Mouse (Mus musculus) intestine, embryonic 16.5 days (tissue): ENCODE data around the gene Cmpk2. TPM values are rescaled to one million over a fixed set of nuclear protein-coding genes. Genes with fewer than 3 reads are reported as not detected.
"Not testable (repeated sequence)": the region's sequence is repeated elsewhere in the genome, so short reads cannot be mapped to it uniquely, and the experiment has no call there.

Experiments
- ATAC-seq: fragments of 200-750 bp; cut with Nextera tagmentation; 2 replicates; pipeline ENCODE4 v1.8.0; 2017; ENCODE audit warnings: moderate TSS enrichment, moderate library complexity
- H3K27ac ChIP-seq: fragments of 300-500 bp; sonication (generic); 2 replicates; pipeline ENCODE4 v1.5.1; 2014; ENCODE audit warnings: mild to moderate bottlenecking, low read length
- H3K27me3 ChIP-seq: fragments of 300-500 bp; sonication (generic); replicated peaks from 2 replicates; pipeline ENCODE4 v1.6.1; 2014; ENCODE audit warnings: low read length, control low read depth, mixed read lengths; ENCODE audit not compliant: control insufficient read depth, insufficient read depth
- H3K36me3 ChIP-seq: fragments of 300-500 bp; sonication (generic); 2 replicates; pipeline ENCODE4 v1.6.1; 2014; ENCODE audit warnings: low read length, control low read depth; ENCODE audit not compliant: control insufficient read depth, insufficient read depth
- H3K4me1 ChIP-seq: fragments of 300-500 bp; sonication (generic); 2 replicates; pipeline ENCODE4 v1.6.1; 2014; ENCODE audit warnings: low read length, control low read depth, mixed read lengths; ENCODE audit not compliant: control insufficient read depth, insufficient read depth
- H3K4me2 ChIP-seq: fragments of 300-500 bp; sonication (generic); 2 replicates; pipeline ENCODE4 v1.6.1; 2014; ENCODE audit warnings: low read depth, low read length, control low read depth
- H3K4me3 ChIP-seq: fragments of 300-500 bp; sonication (generic); 2 replicates; pipeline ENCODE4 v1.5.1; 2014; ENCODE audit warnings: mild to moderate bottlenecking, low read length
- H3K9ac ChIP-seq: fragments of 300-500 bp; sonication (generic); 2 replicates; pipeline ENCODE4 v1.6.1; 2014; ENCODE audit warnings: low read depth, low read length
- H3K9me3 ChIP-seq: fragments of 300-500 bp; sonication (generic); 2 replicates; pipeline ENCODE4 v1.6.1; 2016; ENCODE audit warnings: low read length, control low read depth; ENCODE audit not compliant: control insufficient read depth
- WGBS: fragments of 180-500 bp; shearing (Covaris S2); extraction: QIAGEN DNeasy Blood & Tissue Kit; methylation state at CpG from one replicate; pipeline ENCODE4 v1.1.7; 2014; 5-methylcytosine and 5-hydroxymethylcytosine counted together
- polyA plus RNA-seq: library from polyadenylated mRNA; unstranded; fragments of >200 nt; fragmentation: Nextera tagmentation; extraction: Ambion mirVana; gene quantifications from 2 replicates; pipeline ENCODE4 v1.2.1, GENCODE M21; 2015

Gene Cmpk2
- polyA plus RNA-seq, 1 experiment from 2014 or later, result 4.4 TPM

DNA sequence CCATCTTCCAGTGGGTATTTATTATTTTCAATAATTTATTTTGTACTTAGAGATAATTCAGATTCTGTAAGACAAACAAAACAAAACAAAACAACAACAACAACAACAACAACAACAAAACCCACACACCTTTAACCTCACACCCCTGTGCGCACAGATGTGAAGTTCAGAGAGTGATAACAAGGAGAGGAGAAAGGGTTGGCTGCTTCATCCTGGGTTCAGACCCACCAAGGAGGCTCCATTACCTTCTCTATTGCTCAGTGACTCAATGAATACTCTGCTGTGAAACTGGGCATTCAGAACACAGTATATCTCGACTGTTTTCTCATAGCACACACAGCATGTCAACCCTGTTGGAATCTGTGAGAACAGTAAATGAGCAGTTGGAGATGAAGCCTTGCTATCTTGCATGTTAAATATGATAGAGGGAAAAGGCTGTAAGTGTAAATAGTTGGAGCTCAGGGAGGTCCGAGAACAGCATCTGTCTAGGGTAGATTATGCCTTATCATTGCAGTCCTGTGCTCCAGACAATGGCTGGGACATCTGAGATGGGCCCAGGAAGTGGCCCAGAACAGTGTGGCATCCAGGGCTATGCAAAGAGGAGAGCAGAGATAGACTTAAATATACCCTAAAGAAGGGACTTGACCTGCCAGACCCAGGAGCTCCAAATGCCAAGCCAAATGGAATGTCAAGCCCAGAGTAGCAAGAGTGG lies 3.9 kb downstream of the Cmpk2 start:
- WGBS, result 90% methylated on average over 3 of the region's 3 CpGs
- Histone ChIP-seq H3K36me3 (no peaks in the 10 kb centered on the region), H3K4me3 (no peak overlapping the region), H3K9me3 (no peaks in the 10 kb centered on the region), H3K27ac (peak overlapping the region; percentile 21; the same call in 1 of the 2 replicates), H3K4me1 (peaks cover 3% of the 10 kb centered on the region; the same call in 1 of the 2 replicates), H3K27me3 (no peaks in the 10 kb centered on the region), H3K4me2 (no peak overlapping the region), H3K9ac (no peak overlapping the region)
- no peak for ATAC-seq

GRCm38 (mm10) chr12:26473746-26474145 lies 4.7 kb downstream of the Cmpk2 start:
- H3K4me2 ChIP-seq, result no peak overlapping the region

GRCm38 (mm10) chr12:26477198-26477597 lies 8.2 kb downstream of the Cmpk2 start:
- H3K4me3 ChIP-seq, result no peak overlapping the region
- ATAC-seq, result 0 out of 2 replicates have a peak, but pooled peaks have one; percentile 11
- no peaks in the 10 kb centered on the region; the same call in 1 of the 2 replicates for H3K4me1 ChIP-seq
- H3K9ac ChIP-seq, result no peak overlapping the region
- H3K4me2 ChIP-seq, result no peak overlapping the region
- WGBS, result 82% methylated on average over 5 of the region's 5 CpGs
- H3K27ac ChIP-seq, result no peak overlapping the region
- no peaks in the 10 kb centered on the region for H3K36me3 ChIP-seq
- H3K27me3 ChIP-seq, result no peaks in the 10 kb centered on the region
- H3K9me3 ChIP-seq, result no peaks in the 10 kb centered on the region

More at GRCm38 (mm10) chr12:26473746-26474145, 4.7 kb downstream of the Cmpk2 start:
- 81% methylated on average over 6 of the region's 6 CpGs for WGBS
- no peaks in the 10 kb centered on the region for H3K27me3 ChIP-seq
- H3K4me3 ChIP-seq, result no peak overlapping the region
- H3K27ac ChIP-seq, result no peak overlapping the region
- H3K4me1 ChIP-seq, result peaks cover 3% of the 10 kb centered on the region
- no peak overlapping the region for H3K9ac ChIP-seq
- H3K36me3 ChIP-seq, result no peaks in the 10 kb centered on the region
- no peaks in the 10 kb centered on the region for H3K9me3 ChIP-seq
- no peak for ATAC-seq

- Histone ChIP-seq H3K9ac (no peak overlapping the region), H3K27me3 (no peaks in the 10 kb centered on the region), H3K4me2 (no peak overlapping the region), H3K4me1 (no peaks in the 10 kb centered on the region; the same call in 1 of the 2 replicates), H3K27ac (no peak overlapping the region), H3K36me3 (no peaks in the 10 kb centered on the region), H3K9me3 (no peaks in the 10 kb centered on the region), H3K4me3 (no peak overlapping the region)
- ATAC-seq, result no peak
- 79% methylated on average over 18 of the region's 18 CpGs for WGBS
Measured at GRCm38 (mm10) chr12:26478196-26479004, 9.4 kb downstream of the Cmpk2 start.

DNA sequence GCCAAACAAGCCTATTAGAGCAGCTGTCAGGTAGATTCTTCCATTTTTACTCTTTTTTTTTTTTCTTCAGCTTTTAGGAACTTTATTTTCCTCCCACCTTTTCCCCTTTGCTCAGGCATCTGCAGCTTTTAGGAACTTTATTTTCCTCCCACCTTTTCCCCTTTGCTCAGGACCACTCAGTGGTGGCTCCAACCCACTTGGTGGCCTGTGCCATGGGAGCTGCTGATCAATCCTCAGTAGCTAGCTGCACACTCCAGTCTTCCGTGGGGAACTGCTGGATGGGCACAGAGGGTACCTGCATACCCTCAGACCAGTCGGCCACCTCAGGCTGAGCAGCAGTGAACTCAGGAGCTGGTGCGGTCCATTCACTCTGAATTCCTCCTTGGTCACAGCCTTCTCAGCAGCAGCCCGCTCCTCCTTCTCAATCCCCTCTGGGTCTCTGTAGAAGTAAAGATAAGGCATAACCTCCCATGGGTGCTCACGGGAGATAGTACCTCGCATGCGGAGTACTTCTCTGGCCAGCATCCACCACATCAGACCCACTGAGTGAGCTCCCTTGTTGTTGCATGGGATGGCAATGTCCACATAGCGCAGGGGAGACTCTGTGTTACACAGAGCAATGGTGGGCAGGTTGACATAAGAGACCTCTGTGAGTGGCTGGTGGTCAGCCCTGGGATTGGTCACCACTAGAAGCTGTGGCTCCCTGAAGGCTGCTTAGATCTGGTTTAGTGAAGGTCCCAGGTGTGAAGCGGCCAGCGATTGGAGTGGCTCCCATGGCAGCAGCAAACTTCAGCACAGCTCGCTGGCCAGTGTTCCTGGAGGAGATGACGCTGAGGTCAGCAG lies 17.0 kb downstream of the Cmpk2 start:
- H3K4me3 ChIP-seq, ATAC-seq, H3K9me3 ChIP-seq, H3K4me1 ChIP-seq, H3K9ac ChIP-seq, H3K4me2 ChIP-seq, H3K27me3 ChIP-seq, H3K27ac ChIP-seq, H3K36me3 ChIP-seq: not testable (repeated sequence)
- 88% methylated on average over 12 of the region's 12 CpGs for WGBS

DNA sequence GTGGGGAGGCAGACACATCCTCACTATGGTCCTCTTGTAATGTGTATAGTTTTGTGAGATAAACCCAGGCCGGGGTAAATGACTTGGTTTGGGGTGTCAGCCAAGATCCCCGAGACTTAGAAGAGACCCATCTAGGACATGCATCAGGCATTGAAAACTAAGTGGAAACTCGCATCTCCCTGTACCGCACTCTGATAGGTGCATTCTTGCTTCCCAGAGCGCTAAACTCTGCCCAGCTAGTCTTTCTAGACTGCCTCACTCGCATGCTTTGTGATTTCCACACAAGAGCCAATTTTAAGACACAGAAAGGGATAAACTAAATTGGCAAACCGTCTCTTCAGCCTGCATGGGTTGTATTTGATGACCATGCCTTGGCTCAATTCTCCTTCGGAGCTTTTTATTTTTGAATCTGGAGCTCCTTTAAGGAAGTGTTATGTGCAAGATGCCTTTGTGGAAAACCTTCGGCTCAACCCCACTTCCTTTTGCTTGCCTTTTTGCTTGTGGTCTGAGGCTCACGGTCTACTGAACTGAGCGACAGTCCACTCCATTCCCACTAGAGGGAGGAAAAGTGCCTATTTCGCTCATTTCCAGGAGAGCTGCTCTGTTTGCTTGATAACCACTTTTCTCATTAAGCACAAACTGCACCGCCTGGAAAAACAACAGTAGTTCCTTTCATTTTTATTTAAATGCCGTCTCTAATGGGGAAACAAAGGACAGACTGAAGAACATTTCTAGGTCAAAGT lies 19.0 kb downstream of the Cmpk2 start:
- H3K9me3 ChIP-seq, result no peaks in the 10 kb centered on the region
- WGBS, result 55% methylated on average over 14 of the region's 14 CpGs
- H3K4me3 ChIP-seq, result no peak overlapping the region
- no peaks in the 10 kb centered on the region for H3K4me1 ChIP-seq
- no peaks in the 10 kb centered on the region for H3K27me3 ChIP-seq
- H3K4me2 ChIP-seq, result no peak overlapping the region
- H3K27ac ChIP-seq, result no peak overlapping the region
- ATAC-seq, result no peak
- H3K36me3 ChIP-seq, result no peaks in the 10 kb centered on the region
- H3K9ac ChIP-seq, result no peak overlapping the region

DNA sequence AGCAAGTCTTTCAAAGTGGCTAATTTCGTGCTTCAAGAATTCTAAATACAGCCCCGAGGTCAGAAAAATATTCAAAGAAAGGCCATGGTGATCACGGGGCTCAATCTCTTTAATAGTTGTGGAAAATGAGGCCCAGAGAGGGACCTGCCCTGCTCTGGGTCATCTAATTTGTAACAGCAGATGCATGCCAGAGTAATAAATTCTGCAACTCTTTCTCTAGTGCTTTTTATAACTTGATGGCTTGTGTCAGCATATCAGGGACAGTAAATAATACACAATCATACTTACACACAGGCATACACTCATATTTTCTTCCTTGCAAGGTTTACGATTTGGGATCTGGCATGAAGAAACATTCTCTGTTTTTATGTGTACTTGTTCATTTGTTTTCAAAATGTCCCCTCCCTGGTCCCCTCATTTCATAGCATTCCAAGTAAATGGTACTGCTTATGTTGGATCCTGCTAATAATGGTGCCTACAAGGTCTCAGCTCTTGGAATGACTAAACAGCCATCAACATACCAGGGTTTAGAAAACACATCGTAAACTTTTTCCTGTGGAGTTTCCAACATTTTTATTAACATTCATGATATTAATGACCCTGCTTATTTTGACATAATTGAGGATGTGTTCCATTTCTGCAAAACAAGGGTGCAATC lies 19.7 kb downstream of the Cmpk2 start:
- H3K9ac ChIP-seq, result no peak overlapping the region
- ATAC-seq, result no peak
- H3K9me3 ChIP-seq, result no peaks in the 10 kb centered on the region
- H3K27me3 ChIP-seq, result no peaks in the 10 kb centered on the region
- no peaks in the 10 kb centered on the region for H3K4me1 ChIP-seq
- no peaks in the 10 kb centered on the region for H3K36me3 ChIP-seq
- no peak overlapping the region for H3K4me3 ChIP-seq
- 54% methylated on average over 5 of the region's 5 CpGs for WGBS
- H3K27ac ChIP-seq, result no peak overlapping the region
- H3K4me2 ChIP-seq, result no peak overlapping the region

- WGBS, result 84% methylated on average over 1 of the region's 1 CpGs
Measured at GRCm38 (mm10) chr12:26489942-26490341, 20.9 kb downstream of the Cmpk2 start.

More at GRCm38 (mm10) chr12:26489942-26490341, 20.9 kb downstream of the Cmpk2 start:
- Histone ChIP-seq H3K36me3 (no peaks in the 10 kb centered on the region), H3K9ac (no peak overlapping the region), H3K27me3 (no peaks in the 10 kb centered on the region), H3K4me2 (no peak overlapping the region), H3K4me3 (no peak overlapping the region), H3K9me3 (no peaks in the 10 kb centered on the region), H3K4me1 (no peaks in the 10 kb centered on the region), H3K27ac (no peak overlapping the region)
- ATAC-seq, result no peak
